Mouse (Mus musculus) brain, embryonic 14.5 days (tissue): ENCODE measurements at regions not wholly inside any gene's neighbourhood (a gene's known extent, or its start where the extent isn't known, plus 50 kb on each side); places are given as distances from the start of the nearest gene placed in this dataset.

Experiments used
- CTCF ChIP-seq: fragments of 200-500 bp; IDR thresholded peaks from 2 replicates; pipeline ENCODE4 v1.5.1; 2012; ENCODE audit warnings: inconsistent platforms, mild to moderate bottlenecking, moderate library complexity, borderline replicate concordance; ENCODE audit not compliant: insufficient read depth, insufficient read length; ENCODE audit errors: extremely low read depth
- POLR2A ChIP-seq: fragments of 200-500 bp; IDR thresholded peaks from 2 replicates; pipeline ENCODE4 v1.6.1; 2012; ENCODE audit warnings: mild to moderate bottlenecking, inconsistent platforms, borderline replicate concordance; ENCODE audit not compliant: poor library complexity, insufficient read depth, insufficient read length, severe bottlenecking; ENCODE audit errors: extremely low read depth

- no peak for TF ChIP-seq POLR2A
- TF ChIP-seq CTCF, result no peak
Observed at GRCm38 (mm10) chr2:63861821-63862220, 236.0 kb downstream of the Fign start.
